Mouse (Mus musculus) R1 (cell line): ENCODE results near the gene Tpd52l2.

Experiments
- DNase-seq: peaks from one replicate; pipeline ENCODE4 v3.0.0-alpha.2; 2018; ENCODE audit warnings: low read depth, low spot score

Gene Tpd52l2

DNA sequence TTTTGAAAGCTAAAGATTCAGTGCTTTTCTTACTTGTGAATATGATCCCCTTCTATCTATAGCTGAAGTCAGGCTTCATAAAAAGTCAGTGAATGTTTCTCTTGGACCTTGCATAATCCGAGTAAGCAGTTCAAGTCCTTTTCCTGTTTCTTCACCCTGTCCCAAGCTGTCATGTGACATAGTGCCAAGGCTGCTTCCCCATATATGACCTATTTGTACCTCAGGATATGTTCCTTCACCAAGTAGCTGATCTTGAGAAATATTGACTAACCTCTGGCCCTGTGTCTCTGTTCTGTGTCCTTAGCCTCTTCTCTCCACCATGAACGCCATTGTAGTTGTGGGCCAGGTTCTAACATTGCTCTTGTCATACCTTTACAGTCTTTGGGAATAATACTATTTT lies 39.5 kb downstream of the Tpd52l2 start:
- DNase-seq = no peak

DNA sequence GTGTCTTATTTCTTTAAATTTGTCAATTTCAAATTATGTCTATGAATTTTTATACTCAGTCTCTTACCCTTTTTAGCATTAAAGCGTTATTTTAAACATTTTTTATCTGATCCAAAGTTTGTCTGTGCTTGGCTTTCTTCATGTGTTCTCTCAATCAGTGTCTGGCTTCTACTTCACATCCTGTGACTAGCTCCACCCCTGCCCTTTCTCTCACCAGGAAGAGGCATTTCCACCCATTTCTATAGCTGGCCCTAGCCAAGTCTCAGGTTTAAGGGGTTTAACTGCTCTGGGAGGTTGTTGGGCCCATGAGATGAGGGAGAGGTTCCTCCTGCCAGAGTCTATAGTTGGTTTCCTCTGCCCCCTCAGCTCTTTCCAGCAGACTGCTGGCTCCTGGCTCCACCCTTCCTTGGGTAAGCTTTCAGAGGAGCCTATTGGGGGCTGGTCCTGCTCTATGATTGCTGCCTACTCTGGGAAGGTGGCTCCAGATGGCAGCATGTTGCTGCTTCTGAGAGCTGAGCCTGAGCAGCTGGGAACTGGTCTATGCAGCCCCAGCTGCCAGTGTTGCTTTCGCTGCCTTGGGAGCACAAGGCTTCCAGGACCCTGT lies 40.6 kb downstream of the Tpd52l2 start:
- peak; percentile 39 for DNase-seq

DNA sequence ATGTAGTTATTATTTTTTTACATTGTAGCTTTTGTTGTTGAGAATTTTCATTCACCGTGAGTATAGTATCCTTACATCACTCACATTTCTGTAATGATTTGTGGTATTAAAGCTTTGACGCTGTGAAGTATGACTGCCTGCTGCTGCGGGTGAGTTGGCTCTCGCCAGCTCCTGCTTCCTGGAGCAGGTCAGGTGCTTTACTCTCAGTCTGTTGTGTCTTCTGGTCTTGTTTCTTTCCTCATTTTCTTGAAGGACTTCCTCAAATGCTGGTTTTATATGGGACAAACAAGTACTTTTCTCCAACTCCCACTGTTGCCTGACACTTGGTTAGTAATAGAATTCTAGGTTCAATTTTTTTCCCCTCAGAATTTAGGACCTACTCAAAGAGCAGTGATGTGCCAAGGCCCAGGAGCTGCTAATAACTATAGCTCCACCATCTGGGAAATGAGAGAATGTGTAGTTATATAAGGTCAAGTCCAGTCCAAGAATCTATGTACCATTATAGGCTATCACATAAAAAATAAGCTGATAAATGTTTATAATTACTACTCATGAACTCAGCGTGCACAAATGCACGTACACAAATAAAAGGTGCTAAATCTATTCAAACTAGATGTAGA lies 44.9 kb downstream of the Tpd52l2 start:
- no peak for DNase-seq

DNA sequence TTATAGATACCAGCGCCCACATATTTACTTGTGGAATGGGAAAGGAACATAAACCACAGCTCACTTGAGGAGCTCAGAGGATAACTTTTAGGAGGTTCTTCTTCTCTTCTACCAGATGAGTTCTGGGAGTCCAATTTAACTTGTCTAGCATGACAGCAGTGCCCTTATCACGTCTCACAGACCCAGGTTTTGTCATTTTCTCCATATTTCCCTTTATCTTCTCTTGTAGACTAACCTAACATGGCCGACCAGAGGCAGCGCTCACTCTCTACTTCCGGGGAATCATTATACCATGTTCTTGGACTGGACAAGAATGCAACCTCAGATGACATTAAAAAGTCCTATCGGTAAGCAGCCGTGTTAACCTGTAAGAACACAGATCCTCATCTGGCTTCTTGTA lies 49.2 kb downstream of the Tpd52l2 start:
- DNase-seq = no peak

DNA sequence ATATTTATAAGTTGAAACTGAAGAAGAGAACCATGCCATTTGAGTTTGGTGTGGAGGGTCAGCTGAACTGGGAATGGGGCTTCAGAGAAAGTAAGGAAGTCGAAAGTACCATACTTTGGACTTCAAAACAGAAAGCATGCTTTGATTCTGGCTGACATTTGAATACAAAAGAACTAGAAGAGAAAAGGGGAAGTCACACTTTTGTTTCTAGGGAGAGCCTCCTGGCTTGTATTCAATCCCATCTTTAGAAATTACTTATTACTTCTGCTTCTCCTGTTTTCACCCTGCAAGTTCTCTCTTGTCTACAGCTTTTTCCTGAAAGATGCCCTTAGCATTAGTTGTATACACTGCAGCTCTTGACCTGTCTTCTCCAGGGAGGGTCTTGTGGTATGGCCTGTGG lies 51.3 kb downstream of the Tpd52l2 start:
- no peak for DNase-seq

DNA sequence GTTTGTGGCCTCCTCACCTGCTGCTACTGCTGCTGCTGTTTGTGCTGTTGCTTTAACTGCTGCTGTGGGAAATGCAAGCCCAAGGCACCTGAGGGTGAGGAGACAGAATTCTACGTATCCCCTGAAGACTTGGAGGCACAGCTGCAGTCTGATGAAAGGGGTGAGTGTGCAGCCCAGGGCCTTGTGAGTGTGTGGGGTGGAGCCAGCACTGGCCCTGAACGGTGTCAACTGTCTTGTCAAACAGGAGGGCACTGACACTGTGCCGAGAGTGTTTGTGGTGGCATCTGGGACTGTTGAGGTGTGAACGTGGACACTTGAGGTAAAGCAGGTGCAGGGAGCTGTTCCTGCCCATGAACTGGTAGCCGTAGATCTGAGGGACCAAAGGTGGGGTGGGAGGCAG lies 51.7 kb downstream of the Tpd52l2 start:
- no peak for DNase-seq

DNA sequence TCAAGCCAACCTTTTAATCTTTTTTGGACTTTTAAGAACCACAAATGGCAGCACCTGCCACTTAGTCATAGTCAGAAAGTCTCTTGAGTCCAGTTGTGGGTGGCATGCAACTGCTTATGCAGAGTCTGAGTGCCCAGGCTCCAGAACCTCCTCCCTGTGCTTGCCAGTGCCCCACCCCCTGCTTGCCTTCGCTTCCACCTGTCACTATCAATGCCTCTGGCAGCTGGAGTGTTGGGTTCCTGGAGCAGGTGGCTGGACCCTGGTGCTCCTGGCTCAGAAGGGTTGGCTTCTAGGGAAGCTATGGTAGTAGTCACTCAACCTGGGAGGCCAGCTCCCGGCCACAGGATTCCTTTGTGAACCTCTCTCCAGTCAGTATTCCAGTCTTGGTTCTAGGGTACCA lies 53.3 kb downstream of the Tpd52l2 start:
- DNase-seq = no peak

DNA sequence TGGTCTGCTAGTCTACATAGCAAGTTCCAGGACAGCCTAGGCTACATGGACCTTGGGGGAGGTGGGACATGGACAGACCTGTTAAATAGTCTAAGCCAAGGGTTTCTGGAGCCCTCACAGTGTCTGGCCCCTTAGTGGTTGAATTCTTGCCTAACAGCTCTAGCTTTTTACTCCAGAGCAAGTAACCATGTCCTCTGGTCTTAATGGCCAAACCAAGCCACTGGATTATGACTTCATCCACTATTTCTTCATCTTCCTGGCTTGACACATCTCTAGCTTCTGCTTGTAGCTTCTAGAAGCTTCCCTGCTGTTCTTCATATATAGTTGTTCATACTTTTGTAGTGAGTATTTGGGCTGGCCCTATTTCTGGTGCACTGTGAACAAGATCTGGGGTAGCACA lies 56.8 kb downstream of the Tpd52l2 start:
- no peak for DNase-seq

DNA sequence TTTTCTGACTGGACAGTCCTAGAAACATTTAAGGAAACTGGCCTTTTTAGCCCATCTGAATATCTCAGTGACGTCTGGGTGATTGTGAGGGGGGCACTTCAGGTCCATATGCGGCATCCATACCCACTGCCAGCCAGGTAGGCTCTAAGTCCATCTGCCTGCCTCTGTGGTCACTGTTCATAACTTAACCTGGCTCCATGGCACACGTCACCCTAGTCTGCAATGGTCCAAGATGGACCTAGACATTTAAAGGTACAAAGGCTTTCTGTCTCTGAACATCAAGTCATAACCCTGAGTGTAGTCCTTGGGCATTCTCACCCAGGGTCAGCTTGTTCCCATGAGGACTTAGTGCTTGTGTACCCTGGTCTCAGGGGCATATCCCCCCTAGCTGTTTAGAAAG lies 70.4 kb downstream of the Tpd52l2 start:
- no peak for DNase-seq
